Mouse (Mus musculus): ENCODE results near the gene Mprip. TPM values are rescaled to one million over a fixed set of nuclear protein-coding genes. Genes with fewer than 3 reads are reported as not detected.
"Not testable (repeated sequence)": the region's sequence is repeated elsewhere in the genome, so short reads cannot be mapped to it uniquely, and the experiment has no call there.

Mprip gene
- 88.3 and 101 TPM in 2 replicates for total RNA-seq (2017)

- no peak for ATAC-seq (replicated peaks; ENCODE audit: low read depth, poor library complexity, severe bottlenecking)
Observed at GRCm38 (mm10) chr11:59661005-59661404, at the start of gene Mprip. TSS of gene Mprip (plus strand) at chr11:59661305.

GRCm38 (mm10) chr11:59611646-59612045, 49.5 kb upstream of the Mprip start:
- no peak for ATAC-seq (replicated peaks; ENCODE audit: low read depth, poor library complexity, severe bottlenecking)

GRCm38 (mm10) chr11:59614120-59614519, 47.0 kb upstream of the Mprip start:
- no peak for ATAC-seq (replicated peaks; ENCODE audit: low read depth, poor library complexity, severe bottlenecking)

GRCm38 (mm10) chr11:59616986-59617385, 44.1 kb upstream of the Mprip start:
- not testable (repeated sequence) for ATAC-seq (replicated peaks; ENCODE audit: low read depth, poor library complexity, severe bottlenecking)

GRCm38 (mm10) chr11:59622214-59622613, 38.9 kb upstream of the Mprip start:
- ATAC-seq (replicated peaks; ENCODE audit: low read depth, poor library complexity, severe bottlenecking): no peak

- peak; percentile 98 for ATAC-seq (replicated peaks; ENCODE audit: low read depth, poor library complexity, severe bottlenecking)
Observed at GRCm38 (mm10) chr11:59624017-59624630, 37.0 kb upstream of the Mprip start.

- ATAC-seq (replicated peaks; ENCODE audit: low read depth, poor library complexity, severe bottlenecking): no peak
Observed at GRCm38 (mm10) chr11:59626192-59626591, 34.9 kb upstream of the Mprip start.

- ATAC-seq (replicated peaks; ENCODE audit: low read depth, poor library complexity, severe bottlenecking): no peak
Observed at GRCm38 (mm10) chr11:59628177-59628576, 32.9 kb upstream of the Mprip start.

- no peak for ATAC-seq (replicated peaks; ENCODE audit: low read depth, poor library complexity, severe bottlenecking)
Observed at GRCm38 (mm10) chr11:59629871-59630270, 31.2 kb upstream of the Mprip start.

- ATAC-seq (replicated peaks; ENCODE audit: low read depth, poor library complexity, severe bottlenecking): no peak
Observed at GRCm38 (mm10) chr11:59631980-59632379, 29.1 kb upstream of the Mprip start.

- ATAC-seq (replicated peaks; ENCODE audit: low read depth, poor library complexity, severe bottlenecking): peak; percentile 61
Observed at GRCm38 (mm10) chr11:59633037-59633436, 28.1 kb upstream of the Mprip start.

- ATAC-seq (replicated peaks; ENCODE audit: low read depth, poor library complexity, severe bottlenecking): no peak
Observed at GRCm38 (mm10) chr11:59634001-59634660, 27.0 kb upstream of the Mprip start.

GRCm38 (mm10) chr11:59635251-59635795, 25.8 kb upstream of the Mprip start:
- no peak for ATAC-seq (replicated peaks; ENCODE audit: low read depth, poor library complexity, severe bottlenecking)

GRCm38 (mm10) chr11:59635821-59636694, 25.0 kb upstream of the Mprip start:
- ATAC-seq (replicated peaks; ENCODE audit: low read depth, poor library complexity, severe bottlenecking): no peak

- ATAC-seq (replicated peaks; ENCODE audit: low read depth, poor library complexity, severe bottlenecking): peak; percentile 92
Observed at GRCm38 (mm10) chr11:59636695-59637414, 24.2 kb upstream of the Mprip start.

- ATAC-seq (replicated peaks; ENCODE audit: low read depth, poor library complexity, severe bottlenecking): no peak
Observed at GRCm38 (mm10) chr11:59639957-59640643, 21.0 kb upstream of the Mprip start.

- no peak for ATAC-seq (replicated peaks; ENCODE audit: low read depth, poor library complexity, severe bottlenecking)
Observed at GRCm38 (mm10) chr11:59641227-59641626, 19.9 kb upstream of the Mprip start.

GRCm38 (mm10) chr11:59642420-59642819, 18.7 kb upstream of the Mprip start:
- ATAC-seq (replicated peaks; ENCODE audit: low read depth, poor library complexity, severe bottlenecking): no peak

- ATAC-seq (replicated peaks; ENCODE audit: low read depth, poor library complexity, severe bottlenecking): no peak
Observed at GRCm38 (mm10) chr11:59645036-59645435, 16.1 kb upstream of the Mprip start.

Data from common myeloid progenitor, adult 5-6 weeks (primary cell).